Mouse (Mus musculus): Measurements from ENCODE around the gene Vamp9. TPM values are rescaled to one million over a fixed set of nuclear protein-coding genes. Genes with fewer than 3 reads are reported as not detected.

Gene Vamp9
- polyA plus RNA-seq, 1 experiment from 2014 or later: not detected

- ChIA-PET CTCF (no interaction called here), POLR2A (no interaction called here)
- TF ChIP-seq CTCF (IDR thresholded peaks at IDR 0.05): no peak
- H3K27me3 ChIP-seq: no peaks in the 10 kb centered on the region
- no peak for ATAC-seq
- no peak for DNase-seq (ENCODE audit: low read depth, low spot score)
- in situ Hi-C loops (cut with MboI; ENCODE audit: low pct_unique_long_range_greater_than_20kb): no loop called here
Observed at GRCm38 (mm10) chr5:99941776-99942502, 35.9 kb downstream of the Vamp9 start.

DNA sequence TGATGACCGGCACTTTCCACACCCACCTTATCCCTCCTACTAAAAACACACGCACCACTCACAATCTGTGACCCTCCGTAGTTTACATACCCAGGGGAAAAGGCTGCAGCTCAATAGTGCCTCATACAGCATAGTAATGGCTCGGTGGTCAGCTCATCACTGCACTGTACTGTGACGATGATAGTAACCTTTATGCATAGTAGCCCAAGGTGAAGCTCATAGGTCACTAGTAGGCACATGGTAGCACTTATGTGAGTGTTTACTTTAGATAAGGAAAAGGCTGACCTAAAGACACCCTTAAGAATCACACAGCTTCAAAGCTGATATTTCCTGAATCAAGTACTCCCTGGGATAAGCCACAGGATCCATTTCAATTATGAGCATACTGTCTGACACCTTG lies 46.5 kb downstream of the Vamp9 start:
- DNase-seq (ENCODE audit: low read depth, low spot score) (no peak), ATAC-seq (no peak)
- in situ Hi-C loops (cut with MboI; ENCODE audit: low pct_unique_long_range_greater_than_20kb): no loop called here
- ChIA-PET POLR2A (no interaction called here), CTCF (interaction anchor here (1.0 to 2.2 kb wide), 4 partner anchors 12 to 109 kb away, joined by 3 to 6 read pairs (median 4); no protein-coding TSS in a partner anchor)
- no peaks in the 10 kb centered on the region for H3K27me3 ChIP-seq
- no peak for TF ChIP-seq CTCF (IDR thresholded peaks at IDR 0.05)

- in situ Hi-C loops (cut with MboI; ENCODE audit: low pct_unique_long_range_greater_than_20kb): no loop called here
- no peak for ATAC-seq
- TF ChIP-seq CTCF (IDR thresholded peaks at IDR 0.05): no peak
- no peak for DNase-seq (ENCODE audit: low read depth, low spot score)
- H3K27me3 ChIP-seq: no peaks in the 10 kb centered on the region
- ChIA-PET POLR2A (no interaction called here), CTCF (no interaction called here)
Observed at GRCm38 (mm10) chr5:99953883-99954282, 47.8 kb downstream of the Vamp9 start.

DNA sequence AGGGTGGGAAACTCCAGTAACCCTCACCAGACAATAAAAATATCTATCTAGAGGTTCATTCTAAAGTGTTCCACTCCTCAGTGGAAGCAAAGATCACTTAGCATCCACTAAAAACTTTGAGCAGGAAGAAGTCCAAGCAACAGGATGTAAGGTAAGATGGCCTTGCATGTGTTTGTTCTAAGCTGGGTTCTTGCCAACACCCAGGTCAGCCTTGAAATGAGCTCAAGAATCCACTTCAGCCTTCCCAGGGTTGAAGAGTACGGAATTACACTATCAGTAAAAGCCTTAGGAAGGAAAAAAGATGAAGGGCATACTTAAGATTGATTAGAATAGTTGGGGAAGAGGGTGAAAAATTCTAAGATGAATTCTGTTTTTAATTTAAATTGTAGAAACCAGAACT lies 52.6 kb downstream of the Vamp9 start:
- no peak for ATAC-seq
- ChIA-PET CTCF (no interaction called here), POLR2A (no interaction called here)
- no peak for TF ChIP-seq CTCF (IDR thresholded peaks at IDR 0.05)
- H3K27me3 ChIP-seq: no peaks in the 10 kb centered on the region
- DNase-seq (ENCODE audit: low read depth, low spot score): no peak
- in situ Hi-C loops (cut with MboI; ENCODE audit: low pct_unique_long_range_greater_than_20kb): no loop called here

DNA sequence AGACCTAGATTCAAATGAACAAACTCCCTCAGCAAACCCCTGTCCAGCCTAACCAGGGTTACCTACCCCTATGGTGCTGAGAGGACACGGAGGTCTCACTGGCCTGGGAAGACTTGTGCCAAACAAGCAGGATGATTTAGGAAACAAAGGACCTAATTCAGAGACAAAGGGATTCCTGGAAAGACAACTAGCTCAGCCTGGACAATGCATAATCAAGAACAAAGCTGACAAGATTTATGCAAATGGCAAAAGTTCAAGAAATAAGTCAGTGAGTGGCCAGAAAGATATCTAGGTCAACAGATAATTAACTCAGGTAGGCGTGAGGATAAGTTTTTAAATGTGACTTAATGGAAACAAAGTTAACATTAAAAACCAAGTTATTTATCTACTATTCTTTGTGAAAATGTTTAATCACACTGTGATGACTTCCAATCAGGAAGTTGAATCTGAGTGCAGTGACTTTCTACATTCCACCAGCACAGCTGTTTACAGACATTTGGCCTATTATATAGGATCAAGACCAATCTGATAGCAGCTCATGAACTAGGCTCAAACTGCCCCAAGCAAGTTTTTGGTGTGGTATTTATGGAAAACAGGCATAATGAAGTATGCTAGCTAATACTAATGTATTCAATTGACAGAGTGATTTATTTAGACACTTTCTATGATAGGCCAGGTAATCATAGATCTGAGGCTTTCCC lies 53.3 kb downstream of the Vamp9 start:
- TF ChIP-seq CTCF (IDR thresholded peaks at IDR 0.05): no peak
- no peak for ATAC-seq
- ChIA-PET CTCF (no interaction called here), POLR2A (no interaction called here)
- no peak for DNase-seq (ENCODE audit: low read depth, low spot score)
- H3K27me3 ChIP-seq: no peaks in the 10 kb centered on the region
- in situ Hi-C loops (cut with MboI; ENCODE audit: low pct_unique_long_range_greater_than_20kb): no loop called here

GRCm38 (mm10) chr5:99959960-99960359 lies 53.9 kb downstream of the Vamp9 start:
- H3K27me3 ChIP-seq: no peaks in the 10 kb centered on the region
- POLR2A ChIA-PET: no interaction called here
- TF ChIP-seq CTCF (IDR thresholded peaks at IDR 0.05): no peak
- no peak for ATAC-seq
- CTCF ChIA-PET: no interaction called here
- in situ Hi-C loops (cut with MboI; ENCODE audit: low pct_unique_long_range_greater_than_20kb): no loop called here
- DNase-seq (ENCODE audit: low read depth, low spot score): no peak

- H3K27me3 ChIP-seq: no peaks in the 10 kb centered on the region
- ATAC-seq: no peak
- in situ Hi-C loops (cut with MboI; ENCODE audit: low pct_unique_long_range_greater_than_20kb): loop anchor here (10.0 kb wide), 1 partner anchor 61 kb away; the partner anchor contains the start of genes Enoph1 and Hnrnpdl
- DNase-seq (ENCODE audit: low read depth, low spot score): no peak
- TF ChIP-seq CTCF (IDR thresholded peaks at IDR 0.05): no peak
- ChIA-PET POLR2A (no interaction called here), CTCF (interaction anchor here (1.2 to 1.9 kb wide), 2 partner anchors 11 to 65 kb away, joined by 3 to 5 read pairs; partner anchors contain the start of gene Hnrnpdl)
Observed at GRCm38 (mm10) chr5:99973941-99974340, 67.9 kb downstream of the Vamp9 start.

DNA sequence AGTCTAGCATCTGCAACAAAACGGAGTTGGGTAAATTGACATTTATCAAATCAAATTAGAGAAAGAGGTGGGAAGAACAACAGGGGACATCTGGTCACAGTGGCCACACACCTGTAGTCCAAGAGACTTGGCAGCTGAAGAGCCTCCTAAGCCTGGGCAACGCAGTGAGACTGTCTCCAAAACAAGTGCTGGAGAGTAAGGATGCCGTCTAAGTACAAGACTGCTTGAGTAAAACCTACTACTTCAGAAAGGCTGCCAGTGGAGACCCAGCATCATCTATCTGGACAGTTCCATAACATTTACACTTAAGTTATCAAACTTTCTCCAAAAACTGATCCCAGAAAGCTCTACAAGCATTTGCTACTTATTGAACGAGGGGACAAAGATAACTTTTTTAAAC lies 69.0 kb downstream of the Vamp9 start:
- ChIA-PET CTCF (no interaction called here), POLR2A (no interaction called here)
- in situ Hi-C loops (cut with MboI; ENCODE audit: low pct_unique_long_range_greater_than_20kb): loop anchor here (10.0 kb wide), 1 partner anchor 60 kb away; the partner anchor contains the start of genes Enoph1 and Hnrnpdl

GRCm38 (mm10) chr5:99975776-99976175 lies 69.7 kb downstream of the Vamp9 start:
- no peak for DNase-seq (ENCODE audit: low read depth, low spot score)
- no peaks in the 10 kb centered on the region for H3K27me3 ChIP-seq
- in situ Hi-C loops (cut with MboI; ENCODE audit: low pct_unique_long_range_greater_than_20kb): loop anchor here (10.0 kb wide), 1 partner anchor 59 kb away; the partner anchor contains the start of genes Enoph1 and Hnrnpdl
- TF ChIP-seq CTCF (IDR thresholded peaks at IDR 0.05): no peak
- ChIA-PET POLR2A (no interaction called here), CTCF (no interaction called here)
- no peak for ATAC-seq

More for the DNA sequence above, 69.0 kb downstream of the Vamp9 start:
- DNase-seq (ENCODE audit: low read depth, low spot score) (no peak), ATAC-seq (no peak)
- no peak for TF ChIP-seq CTCF (IDR thresholded peaks at IDR 0.05)
- no peaks in the 10 kb centered on the region for H3K27me3 ChIP-seq

- POLR2A ChIA-PET: interaction anchor here (0.7 to 0.9 kb wide), 2 partner anchors 66 to 1311 kb away, joined by 3 to 4 read pairs; no protein-coding TSS in a partner anchor
- no peak for TF ChIP-seq CTCF (IDR thresholded peaks at IDR 0.05)
- in situ Hi-C loops (cut with MboI; ENCODE audit: low pct_unique_long_range_greater_than_20kb): loop anchor here (10.0 kb wide), 1 partner anchor 58 kb away; the partner anchor contains the start of genes Enoph1 and Hnrnpdl
- DNase-seq (ENCODE audit: low read depth, low spot score) (no peak), ATAC-seq (no peak)
- CTCF ChIA-PET: interaction anchor here (1.6 kb wide), 1 partner anchor 62 kb away, joined by 8 read pairs; the partner anchor contains the start of genes Enoph1 and Hnrnpdl
- no peaks in the 10 kb centered on the region for H3K27me3 ChIP-seq
Observed at GRCm38 (mm10) chr5:99976334-99976955, 70.4 kb downstream of the Vamp9 start.
